Mouse (Mus musculus) spleen, adult 2 months (tissue): ENCODE data around the gene Pin1rt1. TPM values are rescaled to one million over a fixed set of nuclear protein-coding genes. Genes with fewer than 3 reads are reported as not detected.

Experiments
- DNase-seq, 2 experiments: peaks; one replicate each; pipeline versions ENCODE4 v3.0.0 to v3.0.0-alpha.2; 2012 to 2021; ENCODE audit warnings: low spot score in 2 of 2, low read depth in 1 of 2
- H3K27ac ChIP-seq: fragments of 200-500 bp; 2 replicates; pipeline ENCODE4 v1.5.1; 2012; ENCODE audit warnings: low read length, inconsistent platforms; ENCODE audit not compliant: insufficient read depth
- H3K27me3 ChIP-seq: fragments of 200-500 bp; 2 replicates; pipeline ENCODE4 v1.6.1; 2012; ENCODE audit warnings: mild to moderate bottlenecking, moderate library complexity, low read length, inconsistent platforms; ENCODE audit not compliant: control insufficient read depth, insufficient read depth
- H3K36me3 ChIP-seq: fragments of 200-500 bp; 2 replicates; pipeline ENCODE4 v1.6.1; 2012; ENCODE audit warnings: mild to moderate bottlenecking, low read length, inconsistent platforms; ENCODE audit not compliant: control insufficient read depth, insufficient read depth
- H3K4me1 ChIP-seq: fragments of 200-500 bp; 2 replicates; pipeline ENCODE4 v1.6.1; 2011; ENCODE audit warnings: inconsistent platforms; ENCODE audit not compliant: control insufficient read depth, insufficient read depth, insufficient read length
- H3K4me3 ChIP-seq: fragments of 200-500 bp; 2 replicates; pipeline ENCODE4 v1.5.1; 2011; ENCODE audit warnings: mild to moderate bottlenecking, inconsistent platforms; ENCODE audit not compliant: insufficient read depth, insufficient read length; ENCODE audit errors: extremely low read depth
- CTCF ChIP-seq: fragments of 200-500 bp; IDR thresholded peaks from 2 replicates; pipeline ENCODE4 v1.5.1; 2011; ENCODE audit warnings: mild to moderate bottlenecking, inconsistent platforms; ENCODE audit not compliant: insufficient read depth, insufficient read length, insufficient replicate concordance; ENCODE audit errors: extremely low read depth
- POLR2A ChIP-seq: fragments of 200-500 bp; IDR thresholded peaks from 2 replicates; pipeline ENCODE4 v1.6.1; 2011; ENCODE audit warnings: low read depth, low read length, inconsistent platforms
- WGBS: fragments of 180-500 bp; shearing (Covaris S2); methylation state at CpG from one replicate; pipeline ENCODE4 v1.1.7; 2018; 5-methylcytosine and 5-hydroxymethylcytosine counted together
- polyA plus RNA-seq: library from polyadenylated mRNA; depleted of rRNA; stranded (reverse); fragments of >200 nt; gene quantifications from 2 replicates; pipeline ENCODE4 v1.2.3, GENCODE M21; 2012; rRNA removed

Pin1rt1 gene
- not detected in 2 replicates for polyA plus RNA-seq

DNA sequence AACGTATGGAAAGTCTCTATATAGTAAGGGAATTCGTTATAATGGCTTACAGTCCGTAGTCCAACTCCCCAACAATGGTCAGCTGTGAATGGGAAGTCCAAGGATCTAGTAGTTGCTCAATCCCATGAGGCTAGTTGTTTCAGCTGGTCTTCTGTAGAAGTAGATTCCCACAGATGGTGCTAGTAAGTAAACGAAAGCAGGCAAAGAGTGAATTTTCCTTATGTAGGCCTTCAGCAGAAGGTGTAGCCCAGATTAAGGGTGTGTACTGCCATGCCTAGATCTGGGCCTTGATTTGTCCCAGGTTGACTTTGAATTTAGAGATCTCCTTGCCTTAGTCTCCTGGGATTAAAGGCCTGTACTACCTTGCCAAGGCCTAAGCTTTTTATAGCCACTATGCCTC is at the start of gene Pin1rt1:
TSS of gene Pin1rt1 (minus strand) at position 101 of the 400 bp plus-strand sequence.
- whole genome bisulfite sequencing = 91% methylated on average over 4 of the region's 4 CpGs
- peaks cover 8% of the 10 kb centered on the region for H3K27me3 ChIP-seq

DNA sequence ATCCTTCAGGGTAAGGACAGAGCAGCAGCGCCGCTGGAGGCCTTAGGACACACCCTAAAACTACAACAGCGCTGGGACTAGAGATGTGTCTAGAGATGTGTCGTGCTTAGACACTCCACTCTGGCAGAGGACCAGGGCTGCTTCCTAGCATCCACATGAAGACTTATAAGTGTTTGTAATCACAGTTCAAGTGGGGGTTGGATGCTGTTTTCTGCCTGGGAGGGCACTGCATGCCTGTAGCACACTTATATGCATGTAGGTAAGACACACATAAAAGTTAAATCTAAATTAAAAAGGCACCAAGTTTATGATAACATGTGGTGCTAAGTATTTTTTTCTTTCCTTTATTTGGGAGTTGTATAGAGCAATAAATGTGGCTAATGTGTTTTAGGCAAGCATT is 47.8 kb upstream of the Pin1rt1 start:
- 90% methylated on average over 4 of the region's 4 CpGs for WGBS

More for the DNA sequence above, at the start of gene Pin1rt1:
- no peaks in the 10 kb centered on the region for H3K4me1 ChIP-seq
- H3K4me3 ChIP-seq = no peak within 1 kb of the TSS
- no peak for DNase-seq
- TF ChIP-seq CTCF (no peak), POLR2A (no peak)
- H3K36me3 ChIP-seq = no peaks in the 10 kb centered on the region
- H3K27ac ChIP-seq = no peak within 1 kb of the TSS

GRCm38 (mm10) chr2:104763134-104763703 is 47.0 kb upstream of the Pin1rt1 start:
- DNase-seq = no peak
- WGBS = 60% methylated on average over 8 of the region's 8 CpGs
- Histone ChIP-seq H3K4me1 (no peaks in the 10 kb centered on the region), H3K36me3 (no peaks in the 10 kb centered on the region), H3K4me3 (no peak overlapping the region), H3K27ac (no peak overlapping the region), H3K27me3 (no peaks in the 10 kb centered on the region)
- no peak for TF ChIP-seq POLR2A
- TF ChIP-seq CTCF = no peak

More for the DNA sequence above, 47.8 kb upstream of the Pin1rt1 start:
- Histone ChIP-seq H3K4me3 (no peak overlapping the region), H3K36me3 (no peaks in the 10 kb centered on the region), H3K27ac (no peak overlapping the region), H3K4me1 (no peaks in the 10 kb centered on the region), H3K27me3 (no peaks in the 10 kb centered on the region)
- no peak for DNase-seq
- TF ChIP-seq POLR2A = no peak
- TF ChIP-seq CTCF = no peak

- H3K27ac ChIP-seq = no peak overlapping the region
- no peak for TF ChIP-seq CTCF
- no peak for TF ChIP-seq POLR2A
- no peaks in the 10 kb centered on the region for H3K27me3 ChIP-seq
- no peak for DNase-seq
- no peak overlapping the region for H3K4me3 ChIP-seq
- WGBS = 58% methylated on average over 3 of the region's 3 CpGs
- no peaks in the 10 kb centered on the region for H3K4me1 ChIP-seq
- no peaks in the 10 kb centered on the region for H3K36me3 ChIP-seq
Observed at GRCm38 (mm10) chr2:104750611-104751010, 34.4 kb upstream of the Pin1rt1 start.

DNA sequence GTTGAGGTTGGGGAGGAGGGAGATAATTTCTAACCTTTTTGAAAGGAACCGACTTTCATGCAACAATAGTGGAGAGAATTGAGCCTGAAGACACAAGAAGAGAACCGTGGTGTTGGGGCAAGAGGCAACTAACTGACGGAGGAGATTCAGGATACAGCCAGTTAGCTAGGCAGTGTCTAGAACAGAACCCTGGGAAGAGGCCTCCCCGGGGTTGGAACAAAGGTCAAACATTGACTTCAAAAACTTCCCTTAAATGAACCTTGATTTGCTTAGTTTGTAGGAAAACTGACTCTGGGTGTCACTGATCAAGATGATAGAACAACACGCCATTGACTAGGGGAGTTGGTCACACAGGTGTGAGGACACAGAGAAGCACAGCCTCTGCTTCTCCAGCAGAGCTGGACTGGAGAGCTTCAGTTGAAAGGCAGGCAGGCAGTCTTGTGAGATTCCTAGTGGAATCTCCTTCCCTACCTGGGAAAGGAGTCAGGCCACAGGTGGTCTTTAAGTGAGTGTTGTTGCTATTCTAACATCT is 32.5 kb upstream of the Pin1rt1 start:
- Histone ChIP-seq H3K27ac (no peak overlapping the region), H3K4me3 (no peak overlapping the region), H3K36me3 (no peaks in the 10 kb centered on the region), H3K27me3 (0 out of 2 replicates have a peak, but pooled peaks cover 1% of the 10 kb centered on the region), H3K4me1 (no peaks in the 10 kb centered on the region)
- DNase-seq = no peak
- WGBS = 75% methylated on average over 5 of the region's 5 CpGs
- TF ChIP-seq POLR2A = no peak
- no peak for TF ChIP-seq CTCF

- H3K36me3 ChIP-seq = no peaks in the 10 kb centered on the region
- DNase-seq = no peak
- WGBS = 67% methylated on average over 8 of the region's 8 CpGs
- peaks cover 2% of the 10 kb centered on the region; the same call in 1 of the 2 replicates for H3K4me1 ChIP-seq
- peaks cover 8% of the 10 kb centered on the region for H3K27me3 ChIP-seq
- no peak overlapping the region for H3K27ac ChIP-seq
- H3K4me3 ChIP-seq = no peak overlapping the region
- no peak for TF ChIP-seq POLR2A
- TF ChIP-seq CTCF = no peak
Observed at GRCm38 (mm10) chr2:104746251-104746650, 30.1 kb upstream of the Pin1rt1 start.

DNA sequence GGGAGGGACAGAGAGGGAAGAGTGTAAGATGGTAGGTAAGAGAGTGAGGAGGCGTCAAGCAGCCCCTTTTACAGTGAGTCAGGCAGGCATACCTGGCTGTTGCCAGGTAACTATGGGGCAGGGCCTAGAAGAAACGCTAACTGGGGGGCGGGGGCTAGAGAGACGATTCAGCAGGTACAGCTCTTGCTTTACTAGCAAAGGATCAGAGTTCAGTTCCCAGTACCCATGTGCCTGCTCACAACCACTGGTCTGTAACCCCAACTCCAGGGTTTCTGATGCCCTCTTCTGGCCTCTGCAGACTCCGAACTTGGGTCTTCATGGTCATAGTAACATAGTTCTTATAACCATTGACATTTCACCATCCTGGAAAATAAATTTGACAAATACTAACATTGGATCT is 27.8 kb upstream of the Pin1rt1 start:
- Histone ChIP-seq H3K4me1 (peaks cover 2% of the 10 kb centered on the region; the same call in 1 of the 2 replicates), H3K27ac (no peak overlapping the region), H3K4me3 (no peak overlapping the region), H3K36me3 (no peaks in the 10 kb centered on the region), H3K27me3 (peaks cover 8% of the 10 kb centered on the region)
- TF ChIP-seq CTCF = no peak
- no peak for TF ChIP-seq POLR2A
- WGBS = 81% methylated on average over 5 of the region's 5 CpGs
- DNase-seq = no peak
